Mouse (Mus musculus): ENCODE results near the gene Clca1. TPM values are rescaled to one million over a fixed set of nuclear protein-coding genes. Genes with fewer than 3 reads are reported as not detected.

The Clca1 gene
- total RNA-seq, 2 experiments from 2014 or later: not detected

DNA sequence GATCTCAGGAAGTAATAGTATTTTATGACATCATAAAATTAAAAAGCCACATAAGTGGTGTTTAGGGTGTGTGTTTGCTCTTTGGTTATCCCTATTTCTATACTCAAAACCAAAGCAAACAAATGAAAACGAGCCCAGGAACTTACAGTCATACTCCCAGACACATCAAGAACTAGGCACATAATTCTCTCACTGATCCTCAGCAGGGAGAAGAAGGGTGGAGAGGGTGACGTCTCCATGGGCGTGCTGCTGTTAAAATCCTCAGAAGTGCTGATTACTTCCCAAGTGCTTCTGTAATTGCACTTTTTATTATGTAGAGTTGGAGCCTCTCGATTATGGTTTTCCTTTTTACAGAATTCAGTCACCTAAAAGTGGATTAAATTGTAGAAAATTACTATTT, 66.5 kb downstream of the Clca1 start:
- intact Hi-C loops (cut with DNase I): no loop called here
- no peak for DNase-seq

Other genes starting within 250 kb of the Clca1 start
- gene Clca3a2, start 213.3 kb downstream of the Clca1 start, total RNA-seq (2021): 1 to 10 TPM; 1.2 to 1.9 TPM
- gene Clca3b, start 183.4 kb downstream of the Clca1 start, total RNA-seq (2021): not detected
- gene Clca4b, start 100.2 kb downstream of the Clca1 start, total RNA-seq (2021): not detected
- not detected for gene Clca4a, start 57.7 kb downstream of the Clca1 start, total RNA-seq (2021)
- under 1 TPM; 0.10 to 0.15 TPM for gene Clca2, start 66.7 kb upstream of the Clca1 start, total RNA-seq (2021)
- gene Odf2l, start 85.8 kb upstream of the Clca1 start, total RNA-seq (2021): 10 to 100 TPM; 15.2 to 16.7 TPM

Measured in heart, postnatal 10 days (tissue).